Mouse (Mus musculus) c-Kit-positive CD71-negative TER-119-negative erythroid progenitor cells, embryonic 14.5 days (primary cell): Measurements from ENCODE around the gene Itga3.
A peak's percentile ranks its signal among the peaks of the same experiment; 100 is the strongest.

ENCODE experiments used
- DNase-seq: peaks from one replicate; pipeline ENCODE4 v3.0.0-alpha.2; 2013; ENCODE audit warnings: low read depth

The Itga3 gene

GRCm38 (mm10) chr11:95076536-95077111 is at the start of gene Itga3:
Gene Itga3 (minus strand): TSS chr11:95076801.
- no peak for DNase-seq

- DNase-seq, result no peak
Observed at GRCm38 (mm10) chr11:95125366-95125948, 48.9 kb upstream of the Itga3 start.

- no peak for DNase-seq
Observed at GRCm38 (mm10) chr11:95122100-95122489, 45.5 kb upstream of the Itga3 start.

GRCm38 (mm10) chr11:95121161-95122099 is 44.8 kb upstream of the Itga3 start:
- no peak for DNase-seq

DNA sequence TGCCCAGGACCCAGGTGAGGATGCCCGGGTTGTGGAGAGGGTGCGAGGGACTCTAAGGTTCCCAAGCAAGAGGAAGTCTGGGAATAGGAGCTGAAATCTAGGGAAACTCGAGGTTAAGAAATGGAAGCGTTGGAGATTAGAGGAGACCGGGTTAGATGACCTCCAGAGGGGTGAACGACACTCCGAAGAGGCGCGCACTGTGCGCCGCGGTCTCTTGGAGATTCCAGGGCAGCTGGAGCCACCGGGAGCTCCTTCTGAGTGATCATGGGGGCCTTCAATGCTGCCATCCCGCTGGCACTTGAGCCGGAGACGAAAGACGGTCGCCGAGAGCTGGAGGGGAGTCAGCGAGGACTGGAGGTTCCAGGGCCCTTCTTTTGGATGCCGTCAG is 44.0 kb upstream of the Itga3 start:
- no peak for DNase-seq

GRCm38 (mm10) chr11:95119990-95120632 is 43.5 kb upstream of the Itga3 start, which contains the start of gene Dlx3:
Gene Dlx3 (plus strand): TSS chr11:95120119.
- no peak for DNase-seq

DNA sequence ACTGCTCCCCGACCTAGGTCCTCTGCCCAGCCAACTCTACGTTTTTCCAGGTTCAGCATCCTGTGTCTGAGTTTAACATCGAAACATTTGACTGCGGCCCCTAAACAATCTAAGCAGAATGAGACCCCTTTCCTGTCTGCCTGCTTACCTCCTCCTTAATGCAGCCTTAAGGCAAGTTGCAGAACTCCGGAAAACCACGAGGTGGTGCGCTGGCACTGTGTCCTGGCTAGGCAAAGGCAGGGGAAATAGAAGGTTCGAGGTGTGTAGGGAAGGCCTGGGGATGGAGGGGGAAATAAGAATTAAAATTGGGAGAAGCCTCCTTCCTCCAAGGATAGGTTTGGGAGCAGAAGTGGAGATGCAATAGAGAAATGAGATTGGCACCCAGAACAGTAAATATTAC is 41.9 kb upstream of the Itga3 start:
- DNase-seq, result peak; percentile 53

DNA sequence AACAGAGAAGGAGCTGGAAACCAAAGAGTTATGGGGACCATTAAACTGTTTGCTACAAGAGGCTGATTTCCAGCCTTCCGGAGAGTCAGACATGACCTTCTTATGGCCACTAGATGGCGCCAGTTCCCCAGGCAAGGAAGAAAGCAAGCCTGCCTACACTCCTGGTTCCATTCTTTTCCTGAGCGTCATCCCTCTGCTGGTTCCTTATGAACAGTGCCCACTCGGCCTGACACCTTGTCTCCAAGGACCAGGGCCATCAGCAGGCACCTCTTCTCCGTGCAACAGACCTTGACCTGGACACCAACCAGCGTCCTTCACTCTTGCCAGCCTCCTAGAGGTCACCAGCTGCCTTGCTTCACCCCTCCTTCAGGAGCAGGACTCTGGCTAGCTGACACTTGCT is 40.4 kb upstream of the Itga3 start:
- peak; percentile 65 for DNase-seq

GRCm38 (mm10) chr11:95110081-95110480 is 33.5 kb upstream of the Itga3 start:
- no peak for DNase-seq

DNA sequence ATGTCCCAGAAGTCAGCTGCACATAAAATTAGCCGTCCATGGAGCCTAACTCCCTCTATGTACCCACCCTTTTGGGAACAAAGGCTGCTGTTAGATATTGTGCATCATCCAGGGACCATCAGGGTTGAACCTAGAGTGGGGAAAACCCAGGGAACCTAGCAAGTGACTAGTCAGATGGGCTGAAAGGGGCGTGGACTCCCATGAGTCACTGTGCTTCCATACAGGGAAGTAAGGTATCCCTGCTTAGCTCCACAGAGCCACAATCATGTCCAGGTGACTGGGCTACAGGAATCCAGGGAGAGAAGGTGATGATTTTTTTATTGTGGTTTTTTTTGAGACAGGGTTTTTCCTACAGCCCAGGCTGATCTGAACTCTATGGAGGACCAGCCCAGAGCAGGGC is 32.4 kb upstream of the Itga3 start:
- DNase-seq, result no peak

DNA sequence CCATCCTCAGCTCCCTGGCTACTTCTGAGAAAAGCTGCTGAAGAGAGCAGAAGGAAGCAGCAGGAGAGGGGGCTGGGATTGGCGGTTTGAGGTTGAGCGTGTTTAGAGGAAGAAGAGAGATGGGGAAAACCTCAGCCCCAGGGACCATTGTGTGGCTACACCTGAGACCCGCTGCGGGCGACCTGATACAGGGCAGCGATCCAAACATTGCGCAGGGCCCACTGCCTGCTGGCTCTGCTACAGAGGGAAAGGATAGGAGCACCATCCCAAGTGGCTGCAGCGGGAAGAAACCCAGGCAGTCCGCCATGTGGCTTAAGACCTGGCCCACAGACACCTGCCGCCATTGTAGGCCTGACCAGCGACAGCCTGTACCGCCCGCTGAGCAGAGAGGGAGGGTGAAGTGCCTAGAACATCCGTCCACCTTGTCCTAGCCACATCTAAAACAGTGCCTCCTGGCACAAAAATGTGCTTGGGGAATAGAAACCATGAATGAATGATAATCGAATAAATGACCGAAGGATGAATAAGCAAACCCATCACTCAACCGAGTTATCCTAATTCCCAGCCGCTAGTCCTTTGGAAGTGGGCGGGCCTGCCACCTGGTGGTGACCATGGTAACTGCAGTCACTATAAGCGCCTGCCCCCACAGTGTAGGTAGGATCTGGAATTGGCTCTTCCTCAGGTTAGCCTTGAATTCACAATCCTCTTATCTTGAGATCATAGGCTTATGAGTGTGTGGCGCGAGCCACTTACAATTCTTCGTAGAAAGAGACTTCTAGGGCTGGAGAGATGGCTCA is 30.0 kb upstream of the Itga3 start:
- DNase-seq, result no peak

- DNase-seq, result no peak
Observed at GRCm38 (mm10) chr11:95105274-95105874, 28.8 kb upstream of the Itga3 start.

- no peak for DNase-seq
Observed at GRCm38 (mm10) chr11:95104266-95104665, 27.7 kb upstream of the Itga3 start.

GRCm38 (mm10) chr11:95102161-95102904 is 25.7 kb upstream of the Itga3 start:
- DNase-seq, result no peak

- no peak for DNase-seq
Observed at GRCm38 (mm10) chr11:95101071-95101788, 24.6 kb upstream of the Itga3 start.

- no peak for DNase-seq
Observed at GRCm38 (mm10) chr11:95100393-95100792, 23.8 kb upstream of the Itga3 start.

GRCm38 (mm10) chr11:95098346-95099095 is 21.9 kb upstream of the Itga3 start:
- no peak for DNase-seq

- no peak for DNase-seq
Observed at GRCm38 (mm10) chr11:95097889-95098288, 21.3 kb upstream of the Itga3 start.
